Mouse (Mus musculus): Measurements from ENCODE around the gene Kantr. TPM values are rescaled to one million over a fixed set of nuclear protein-coding genes. Genes with fewer than 3 reads are reported as not detected.

The Kantr gene
- polyA plus RNA-seq, 1 experiment from 2014 or later, result 5.3 TPM

Other genes with a start within 250 kb of the Kantr start
- 0.73 and 0.75 TPM in 2 replicates for gene Iqsec2, start 183.2 kb downstream of the Kantr start, polyA plus RNA-seq (2016; fragmentation: Nextera tagmentation; extraction: Ambion mirVana)
- gene Kdm5c, start 94.5 kb downstream of the Kantr start, polyA plus RNA-seq (2016; fragmentation: Nextera tagmentation; extraction: Ambion mirVana), result 36.0 and 36.5 TPM in 2 replicates
- gene Tspyl2, start 14.9 kb upstream of the Kantr start, polyA plus RNA-seq (2016; fragmentation: Nextera tagmentation; extraction: Ambion mirVana), result 10.7 and 11.6 TPM in 2 replicates
- 0.29 and 0.42 TPM in 2 replicates for gene Gpr173, start 41.2 kb upstream of the Kantr start, polyA plus RNA-seq (2016; fragmentation: Nextera tagmentation; extraction: Ambion mirVana)
- gene Cldn34a, start 235.8 kb upstream of the Kantr start, polyA plus RNA-seq (2016; fragmentation: Nextera tagmentation; extraction: Ambion mirVana), result not detected in 2 replicates

Measured in liver, embryonic 12.5 days (tissue).